Mouse (Mus musculus) heart, embryonic 11.5 days (tissue): ENCODE measurements around the gene Aqp11. TPM values are rescaled to one million over a fixed set of nuclear protein-coding genes. Genes with fewer than 3 reads are reported as not detected.

ENCODE experiments used
- ATAC-seq: fragments of 200-750 bp; cut with Nextera tagmentation; replicated peaks from 2 replicates; pipeline ENCODE4 v1.8.0; 2017; ENCODE audit warnings: moderate library complexity; ENCODE audit not compliant: insufficient number of reproducible peaks, low FRiP score, low TSS enrichment
- H3K27ac ChIP-seq: fragments of 300-500 bp; sonication (generic); 2 replicates; pipeline ENCODE4 v1.5.1; 2014; ENCODE audit warnings: mild to moderate bottlenecking, low read depth, low read length
- H3K27me3 ChIP-seq: fragments of 300-500 bp; sonication (generic); 2 replicates; pipeline ENCODE4 v1.6.1; 2014; ENCODE audit warnings: mild to moderate bottlenecking, low read length, mixed read lengths; ENCODE audit not compliant: control insufficient read depth, insufficient read depth
- H3K36me3 ChIP-seq: fragments of 300-500 bp; sonication (generic); 2 replicates; pipeline ENCODE4 v1.6.1; 2014; ENCODE audit warnings: mild to moderate bottlenecking, low read length, moderate library complexity, mixed read lengths; ENCODE audit not compliant: control insufficient read depth, insufficient read depth
- H3K4me1 ChIP-seq: fragments of 300-500 bp; sonication (generic); 2 replicates; pipeline ENCODE4 v1.6.1; 2014; ENCODE audit warnings: low read length; ENCODE audit not compliant: control insufficient read depth, insufficient read depth
- H3K4me2 ChIP-seq: fragments of 300-500 bp; sonication (generic); 2 replicates; pipeline ENCODE4 v1.6.1; 2014; ENCODE audit warnings: mild to moderate bottlenecking, moderate library complexity
- H3K4me3 ChIP-seq: fragments of 300-500 bp; sonication (generic); 2 replicates; pipeline ENCODE4 v1.5.1; 2014; ENCODE audit warnings: low read depth, low read length
- H3K9ac ChIP-seq: fragments of 300-500 bp; sonication (generic); 2 replicates; pipeline ENCODE4 v1.6.1; 2014; ENCODE audit warnings: mild to moderate bottlenecking, low read depth, low read length, moderate library complexity
- H3K9me3 ChIP-seq: fragments of 300-500 bp; sonication (generic); replicated peaks from 2 replicates; pipeline ENCODE4 v1.6.1; 2016; ENCODE audit warnings: low read length; ENCODE audit not compliant: control insufficient read depth
- WGBS: fragments of 180-500 bp; shearing (Covaris S2); extraction: QIAGEN DNeasy Blood & Tissue Kit; methylation state at CpG from one replicate; pipeline ENCODE4 v1.1.7; 2014; ENCODE audit not compliant: insufficient replicate concordance; 5-methylcytosine and 5-hydroxymethylcytosine counted together
- polyA plus RNA-seq: library from polyadenylated mRNA; unstranded; fragments of >200 nt; fragmentation: Nextera tagmentation; extraction: Ambion mirVana; gene quantifications from 2 replicates; pipeline ENCODE4 v1.2.1, GENCODE M21; 2014

Gene Aqp11
- polyA plus RNA-seq, 1 experiment from 2014 or later, result 3.3 TPM

GRCm38 (mm10) chr7:97770841-97771620, 32.9 kb upstream of the Aqp11 start:
- no peak overlapping the region for H3K27ac ChIP-seq
- H3K9me3 ChIP-seq, result no peaks in the 10 kb centered on the region
- H3K4me1 ChIP-seq, result no peaks in the 10 kb centered on the region
- no peak overlapping the region for H3K9ac ChIP-seq
- no peak overlapping the region for H3K4me2 ChIP-seq
- H3K36me3 ChIP-seq, result no peaks in the 10 kb centered on the region
- H3K27me3 ChIP-seq, result no peaks in the 10 kb centered on the region
- no peak for ATAC-seq
- 76% methylated on average over 6 of the region's 6 CpGs for WGBS
- H3K4me3 ChIP-seq, result no peak overlapping the region

- Histone ChIP-seq H3K4me1 (no peaks in the 10 kb centered on the region), H3K27ac (no peak overlapping the region), H3K9me3 (no peaks in the 10 kb centered on the region), H3K9ac (no peak overlapping the region), H3K27me3 (no peaks in the 10 kb centered on the region), H3K4me3 (no peak overlapping the region), H3K36me3 (no peaks in the 10 kb centered on the region), H3K4me2 (no peak overlapping the region)
- 76% methylated on average over 4 of the region's 4 CpGs for WGBS
- no peak for ATAC-seq
Measured at GRCm38 (mm10) chr7:97769020-97769419, 30.9 kb upstream of the Aqp11 start.

DNA sequence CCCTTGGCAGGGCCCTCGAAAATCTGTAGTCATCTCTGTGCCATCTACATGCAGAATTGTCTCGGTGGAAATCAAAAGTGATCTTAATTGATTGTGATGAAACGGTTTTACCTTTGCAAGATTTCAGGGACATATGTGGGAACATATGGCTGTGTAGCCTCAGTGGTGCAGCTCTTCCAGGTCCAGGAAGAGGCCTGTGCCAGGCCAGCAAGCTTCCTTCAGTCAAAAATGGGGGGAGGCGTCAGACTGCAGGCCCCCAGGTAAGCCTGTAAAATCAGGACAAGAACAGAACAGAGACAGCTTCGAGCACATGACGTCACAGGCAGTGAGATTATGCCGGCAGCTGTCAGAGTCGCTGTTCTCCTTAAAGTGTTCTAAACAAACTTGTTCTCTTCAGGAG, 29.8 kb upstream of the Aqp11 start:
- H3K9ac ChIP-seq, result no peak overlapping the region
- H3K4me1 ChIP-seq, result no peaks in the 10 kb centered on the region
- H3K36me3 ChIP-seq, result no peaks in the 10 kb centered on the region
- no peaks in the 10 kb centered on the region for H3K27me3 ChIP-seq
- no peak overlapping the region for H3K27ac ChIP-seq
- WGBS, result 70% methylated on average over 8 of the region's 8 CpGs
- ATAC-seq, result no peak
- H3K4me2 ChIP-seq, result no peak overlapping the region
- no peaks in the 10 kb centered on the region for H3K9me3 ChIP-seq
- no peak overlapping the region for H3K4me3 ChIP-seq

GRCm38 (mm10) chr7:97766406-97767166, 28.5 kb upstream of the Aqp11 start:
- Histone ChIP-seq H3K27ac (no peak overlapping the region), H3K4me3 (no peak overlapping the region), H3K4me2 (no peak overlapping the region), H3K9me3 (no peaks in the 10 kb centered on the region), H3K27me3 (no peaks in the 10 kb centered on the region), H3K4me1 (no peaks in the 10 kb centered on the region), H3K9ac (no peak overlapping the region), H3K36me3 (no peaks in the 10 kb centered on the region)
- whole genome bisulfite sequencing, result 66% methylated on average over 9 of the region's 9 CpGs
- ATAC-seq, result no peak

- Histone ChIP-seq H3K9me3 (no peaks in the 10 kb centered on the region), H3K4me2 (no peak overlapping the region), H3K36me3 (no peaks in the 10 kb centered on the region), H3K4me1 (no peaks in the 10 kb centered on the region), H3K27ac (no peak overlapping the region), H3K4me3 (no peak overlapping the region), H3K9ac (no peak overlapping the region), H3K27me3 (no peaks in the 10 kb centered on the region)
- WGBS, result 82% methylated on average over 5 of the region's 5 CpGs
- ATAC-seq, result no peak
Measured at GRCm38 (mm10) chr7:97765963-97766347, 27.9 kb upstream of the Aqp11 start.

DNA sequence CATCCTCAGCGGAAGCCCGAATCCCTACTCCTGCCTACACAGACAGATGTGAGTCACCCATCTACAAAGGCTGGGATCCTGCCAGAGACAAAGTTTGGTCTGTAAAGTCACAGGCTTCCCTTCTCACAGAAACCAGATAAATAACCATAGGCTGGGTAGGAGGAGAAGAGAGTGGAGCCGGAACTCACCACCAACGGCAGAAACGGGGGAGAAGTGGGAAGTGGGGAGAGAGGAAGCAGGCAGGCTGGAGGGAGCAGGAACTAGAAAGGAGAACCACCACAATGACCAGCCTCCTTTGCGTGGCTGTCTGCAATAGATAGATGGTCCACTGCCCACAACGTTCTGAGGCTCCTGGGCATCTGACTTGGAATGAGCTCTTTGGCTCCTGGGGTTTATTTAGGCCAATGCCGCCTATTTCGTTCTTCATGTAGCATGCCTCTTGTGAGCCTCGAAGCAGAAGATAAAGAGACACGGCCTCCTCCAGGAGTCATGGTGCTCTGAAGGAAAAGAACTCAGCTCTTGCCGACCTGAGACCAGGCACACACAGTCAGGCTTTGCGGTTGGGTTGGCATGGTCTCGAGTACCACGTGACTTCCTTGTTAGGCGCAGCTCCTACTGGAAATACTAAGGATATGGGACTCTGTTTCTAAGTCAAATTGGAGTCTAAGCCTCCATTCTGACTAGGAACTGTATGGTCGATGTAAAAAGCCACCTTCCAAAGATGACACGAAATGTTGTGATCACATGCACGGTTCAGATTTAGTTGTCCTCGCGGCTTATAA, 27.3 kb upstream of the Aqp11 start:
- no peak for ATAC-seq
- no peak overlapping the region for H3K4me2 ChIP-seq

DNA sequence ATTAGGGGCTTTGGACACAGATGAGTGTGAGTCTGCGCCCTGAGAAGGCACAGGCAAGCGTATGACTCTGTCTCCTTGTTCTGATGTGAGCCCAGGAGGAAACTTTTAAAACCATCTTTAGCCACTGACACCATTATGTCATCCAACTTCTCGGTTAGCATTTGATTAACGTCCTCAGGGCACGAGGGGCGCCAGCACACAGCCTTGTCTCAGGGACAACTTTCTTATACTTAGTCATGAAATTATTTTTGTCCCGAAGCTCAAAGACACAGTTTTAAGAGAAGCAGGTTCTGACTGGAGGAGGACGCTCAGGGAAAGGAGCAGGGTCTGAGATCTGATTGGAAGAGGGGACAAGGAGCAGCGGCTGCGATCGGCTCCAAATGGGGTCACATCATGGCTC, 26.5 kb upstream of the Aqp11 start:
- no peak overlapping the region for H3K4me2 ChIP-seq
- H3K9me3 ChIP-seq, result no peaks in the 10 kb centered on the region
- no peak overlapping the region for H3K27ac ChIP-seq
- H3K36me3 ChIP-seq, result no peaks in the 10 kb centered on the region
- no peak overlapping the region for H3K4me3 ChIP-seq
- no peak for ATAC-seq
- no peaks in the 10 kb centered on the region for H3K27me3 ChIP-seq
- H3K4me1 ChIP-seq, result no peaks in the 10 kb centered on the region
- 76% methylated on average over 11 of the region's 11 CpGs for WGBS
- no peak overlapping the region for H3K9ac ChIP-seq

More for the DNA sequence above, 27.3 kb upstream of the Aqp11 start:
- H3K27me3 ChIP-seq, result no peaks in the 10 kb centered on the region
- no peak overlapping the region for H3K4me3 ChIP-seq
- H3K36me3 ChIP-seq, result no peaks in the 10 kb centered on the region
- WGBS, result 84% methylated on average over 21 of the region's 21 CpGs
- no peaks in the 10 kb centered on the region for H3K9me3 ChIP-seq
- H3K27ac ChIP-seq, result no peak overlapping the region
- H3K4me1 ChIP-seq, result no peaks in the 10 kb centered on the region
- no peak overlapping the region for H3K9ac ChIP-seq

- no peak overlapping the region for H3K4me3 ChIP-seq
- no peaks in the 10 kb centered on the region for H3K9me3 ChIP-seq
- H3K27me3 ChIP-seq, result no peaks in the 10 kb centered on the region
- WGBS, result 68% methylated on average over 18 of the region's 18 CpGs
- H3K4me2 ChIP-seq, result no peak overlapping the region
- no peak for ATAC-seq
- H3K9ac ChIP-seq, result no peak overlapping the region
- no peaks in the 10 kb centered on the region for H3K36me3 ChIP-seq
- no peaks in the 10 kb centered on the region for H3K4me1 ChIP-seq
- H3K27ac ChIP-seq, result no peak overlapping the region
Measured at GRCm38 (mm10) chr7:97756967-97757881, 19.1 kb upstream of the Aqp11 start.
